Mouse (Mus musculus) embryonic facial prominence, embryonic 15.5 days (tissue): Measurements from ENCODE around the gene Gm44503. TPM values are rescaled to one million over a fixed set of nuclear protein-coding genes. Genes with fewer than 3 reads are reported as not detected.

Experiments
- ATAC-seq: fragments of 200-750 bp; cut with Nextera tagmentation; 2 replicates; pipeline ENCODE4 v1.8.0; 2017; ENCODE audit warnings: low read depth, moderate TSS enrichment; ENCODE audit not compliant: insufficient number of reproducible peaks, low FRiP score, low TSS enrichment
- H3K27ac ChIP-seq: fragments of 300-500 bp; sonication (generic); replicated peaks from 2 replicates; pipeline ENCODE4 v1.5.1; 2015; ENCODE audit warnings: mild to moderate bottlenecking, inconsistent platforms
- H3K27me3 ChIP-seq: fragments of 300-500 bp; sonication (generic); 2 replicates; pipeline ENCODE4 v1.6.1; 2015; ENCODE audit warnings: inconsistent platforms
- H3K36me3 ChIP-seq: fragments of 300-500 bp; sonication (generic); 2 replicates; pipeline ENCODE4 v1.6.1; 2015; ENCODE audit warnings: mild to moderate bottlenecking, inconsistent platforms
- H3K4me1 ChIP-seq: fragments of 300-500 bp; sonication (generic); 2 replicates; pipeline ENCODE4 v1.6.1; 2015; ENCODE audit warnings: inconsistent platforms
- H3K4me2 ChIP-seq: fragments of 300-500 bp; sonication (generic); replicated peaks from 2 replicates; pipeline ENCODE4 v1.6.1; 2015; ENCODE audit warnings: mild to moderate bottlenecking, inconsistent platforms
- H3K4me3 ChIP-seq: fragments of 300-500 bp; sonication (generic); replicated peaks from 2 replicates; pipeline ENCODE4 v1.5.1; 2015; ENCODE audit warnings: mild to moderate bottlenecking, inconsistent platforms
- H3K9ac ChIP-seq: fragments of 300-500 bp; sonication (generic); 2 replicates; pipeline ENCODE4 v1.6.1; 2015; ENCODE audit warnings: inconsistent platforms
- H3K9me3 ChIP-seq: fragments of 300-500 bp; sonication (generic); replicated peaks from 2 replicates; pipeline ENCODE4 v1.6.1; 2016; ENCODE audit warnings: inconsistent platforms
- WGBS: fragments of 180-500 bp; shearing (Covaris S2); methylation state at CpG from one replicate; pipeline ENCODE4 v1.1.7; 2015; 5-methylcytosine and 5-hydroxymethylcytosine counted together
- polyA plus RNA-seq: library from polyadenylated mRNA; unstranded; fragments of >200 nt; fragmentation: Nextera tagmentation; extraction: Ambion mirVana; gene quantifications from 2 replicates; pipeline ENCODE4 v1.2.1, GENCODE M21; 2015

Gene Gm44503
- polyA plus RNA-seq, result not detected in 2 replicates

- peak within 1 kb of the TSS; percentile 74 for H3K4me3 ChIP-seq
- no peaks in the 10 kb centered on the region for H3K27me3 ChIP-seq
- H3K4me2 ChIP-seq, result peak within 1 kb of the TSS; percentile 66
- peak; percentile 63 for ATAC-seq
- no peaks in the 10 kb centered on the region for H3K36me3 ChIP-seq
- no peaks in the 10 kb centered on the region for H3K9me3 ChIP-seq
- WGBS, result 2% methylated on average over 43 of the region's 43 CpGs
- H3K4me1 ChIP-seq, result 0 out of 2 replicates have a peak, but pooled peaks cover 4% of the 10 kb centered on the region
- H3K27ac ChIP-seq, result peak within 1 kb of the TSS; percentile 70
- H3K9ac ChIP-seq, result peak within 1 kb of the TSS; percentile 51
Observed at GRCm38 (mm10) chr9:72958521-72959450, at the start of gene Gm44503, which contains the start of gene Dyx1c1. Gm44503 (plus strand) TSS chr9:72958852. Dyx1c1 (plus strand) TSS chr9:72958785.

DNA sequence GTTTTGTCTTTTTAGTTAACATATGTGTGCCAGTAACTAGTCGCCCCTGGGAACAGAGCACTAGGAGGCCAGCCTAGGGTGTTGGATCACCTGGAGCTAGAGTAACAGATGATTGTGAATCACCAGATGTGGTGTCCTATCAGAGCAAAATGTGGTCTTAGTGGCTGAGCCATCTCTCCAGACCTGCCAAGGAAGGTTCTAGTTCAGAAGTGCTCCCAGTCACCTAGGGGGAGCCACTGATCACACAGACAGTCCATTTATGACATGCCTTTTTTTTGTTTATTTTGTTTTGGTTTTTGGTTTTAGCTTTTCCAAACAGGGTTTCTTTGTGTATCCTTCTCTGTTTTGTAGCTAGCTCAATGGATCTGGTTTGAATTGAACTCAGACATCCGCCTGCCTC lies 47.3 kb upstream of the Gm44503 start:
- Histone ChIP-seq H3K4me3 (no peak overlapping the region), H3K9ac (no peak overlapping the region), H3K4me1 (peaks cover 11% of the 10 kb centered on the region), H3K9me3 (no peaks in the 10 kb centered on the region), H3K36me3 (0 out of 2 replicates have a peak, but pooled peaks cover 2% of the 10 kb centered on the region), H3K27ac (no peak overlapping the region), H3K27me3 (no peaks in the 10 kb centered on the region), H3K4me2 (no peak overlapping the region)
- WGBS, result 77% methylated on average over 2 of the region's 2 CpGs
- ATAC-seq, result no peak

GRCm38 (mm10) chr9:72913551-72913950 lies 45.1 kb upstream of the Gm44503 start:
- H3K4me2 ChIP-seq, result no peak overlapping the region
- no peak for ATAC-seq
- no peaks in the 10 kb centered on the region for H3K4me1 ChIP-seq
- H3K4me3 ChIP-seq, result no peak overlapping the region
- H3K27me3 ChIP-seq, result no peaks in the 10 kb centered on the region
- H3K36me3 ChIP-seq, result 0 out of 2 replicates have a peak, but pooled peaks cover 2% of the 10 kb centered on the region
- H3K9ac ChIP-seq, result no peak overlapping the region
- H3K27ac ChIP-seq, result no peak overlapping the region
- 74% methylated on average over 6 of the region's 6 CpGs for WGBS
- no peaks in the 10 kb centered on the region for H3K9me3 ChIP-seq

- 0 out of 2 replicates have a peak, but pooled peaks cover 2% of the 10 kb centered on the region for H3K36me3 ChIP-seq
- H3K4me2 ChIP-seq, result no peak overlapping the region
- 59% methylated on average over 7 of the region's 7 CpGs for WGBS
- no peak for ATAC-seq
- H3K27ac ChIP-seq, result no peak overlapping the region
- no peaks in the 10 kb centered on the region for H3K9me3 ChIP-seq
- no peaks in the 10 kb centered on the region for H3K27me3 ChIP-seq
- H3K4me1 ChIP-seq, result no peaks in the 10 kb centered on the region
- no peak overlapping the region for H3K4me3 ChIP-seq
- no peak overlapping the region for H3K9ac ChIP-seq
Observed at GRCm38 (mm10) chr9:72915728-72916127, 42.9 kb upstream of the Gm44503 start.

DNA sequence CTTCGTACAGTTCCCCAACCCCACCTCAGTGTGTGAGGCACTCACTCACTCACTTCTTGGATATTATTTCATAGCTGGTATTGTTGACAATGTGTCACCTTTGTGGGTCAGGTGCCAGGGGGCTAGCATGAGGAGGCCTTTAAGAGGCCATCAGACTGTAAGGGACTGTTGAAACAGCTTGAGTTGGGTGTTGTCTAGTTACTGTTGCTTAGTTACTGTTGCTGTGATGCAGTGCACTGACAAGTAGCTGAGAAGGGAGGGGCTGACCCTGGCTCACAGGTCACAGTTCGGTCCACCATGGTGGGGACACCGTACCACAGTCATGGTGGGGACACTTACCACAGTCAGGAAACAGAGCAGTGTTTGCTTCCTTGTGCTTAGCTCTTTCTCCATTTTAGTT lies 35.6 kb upstream of the Gm44503 start:
- Histone ChIP-seq H3K4me1 (peaks cover 19% of the 10 kb centered on the region), H3K27ac (no peak overlapping the region), H3K4me2 (no peak overlapping the region), H3K27me3 (no peaks in the 10 kb centered on the region), H3K4me3 (no peak overlapping the region), H3K9me3 (no peaks in the 10 kb centered on the region), H3K9ac (no peak overlapping the region), H3K36me3 (no peaks in the 10 kb centered on the region)
- no peak for ATAC-seq
- 89% methylated on average over 3 of the region's 3 CpGs for WGBS

GRCm38 (mm10) chr9:72925021-72925934 lies 33.4 kb upstream of the Gm44503 start, which contains the start of gene Pygo1:
Pygo1 (plus strand) TSS chr9:72925645.
- Histone ChIP-seq H3K4me1 (peaks cover 19% of the 10 kb centered on the region), H3K36me3 (peaks cover 4% of the 10 kb centered on the region; the same call in 1 of the 2 replicates), H3K27ac (peak within 1 kb of the TSS; percentile 95), H3K9me3 (no peaks in the 10 kb centered on the region), H3K4me3 (peak within 1 kb of the TSS; percentile 64), H3K27me3 (no peaks in the 10 kb centered on the region), H3K9ac (peak within 1 kb of the TSS; percentile 79), H3K4me2 (peak within 1 kb of the TSS; percentile 84)
- ATAC-seq, result peak; percentile 90
- under 1% methylated on average over 71 of the region's 108 CpGs for WGBS

DNA sequence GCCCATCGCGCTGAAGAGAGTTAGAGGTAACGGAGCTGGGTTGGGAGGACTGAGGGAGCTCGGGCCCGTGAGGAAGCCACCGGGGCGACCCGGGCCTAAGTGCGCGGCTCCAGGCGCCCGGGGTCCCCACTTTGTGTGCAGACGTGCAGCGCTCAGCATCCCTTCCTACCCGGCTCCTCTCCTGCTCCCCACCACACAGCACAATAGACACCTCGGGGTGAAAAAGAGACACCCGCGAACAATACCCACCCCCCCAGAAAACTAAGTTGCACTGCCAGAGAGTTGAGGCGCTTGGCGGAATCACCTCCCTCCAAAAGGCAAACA lies 32.8 kb upstream of the Gm44503 start:
- Histone ChIP-seq H3K4me1 (peaks cover 19% of the 10 kb centered on the region), H3K4me2 (peak overlapping the region; percentile 84), H3K27ac (peak overlapping the region; percentile 95), H3K36me3 (peaks cover 4% of the 10 kb centered on the region; the same call in 1 of the 2 replicates), H3K9ac (peak overlapping the region; percentile 79), H3K27me3 (no peaks in the 10 kb centered on the region), H3K4me3 (peak overlapping the region; percentile 64), H3K9me3 (no peaks in the 10 kb centered on the region)
- under 1% methylated on average over 20 of the region's 20 CpGs for WGBS
- ATAC-seq, result peak; percentile 20; the same call in 1 of the 2 replicates

DNA sequence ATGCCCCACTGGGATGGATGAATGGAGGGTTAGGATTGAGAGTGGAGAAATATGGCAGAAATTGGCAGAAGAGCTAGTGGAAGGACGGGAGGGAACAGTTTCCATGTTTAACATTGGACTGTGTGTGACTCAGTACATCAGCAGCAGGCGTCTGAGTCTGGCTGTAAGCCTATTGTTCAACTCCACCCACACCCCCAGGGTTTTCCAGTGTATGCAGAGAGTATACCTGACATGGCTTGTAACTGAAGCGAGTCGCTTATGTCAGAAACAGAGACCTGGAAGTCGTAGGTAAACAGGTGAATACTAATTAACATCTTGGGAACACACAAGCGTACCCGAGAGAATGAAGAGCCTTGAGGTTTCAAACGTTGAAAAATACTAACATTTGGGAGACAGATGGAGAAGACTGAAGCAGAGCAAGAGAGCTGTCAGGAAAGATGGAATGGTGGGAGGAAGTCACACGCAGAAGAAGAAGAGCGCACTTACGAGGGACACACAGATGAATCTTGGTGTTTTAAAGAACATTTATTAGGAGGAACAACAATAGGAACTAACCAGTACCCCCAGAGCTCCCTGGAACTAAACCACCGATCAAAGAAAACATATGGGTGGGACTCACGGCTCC lies 27.4 kb upstream of the Gm44503 start:
- WGBS, result 60% methylated on average over 13 of the region's 13 CpGs
- H3K4me2 ChIP-seq, result no peak overlapping the region

DNA sequence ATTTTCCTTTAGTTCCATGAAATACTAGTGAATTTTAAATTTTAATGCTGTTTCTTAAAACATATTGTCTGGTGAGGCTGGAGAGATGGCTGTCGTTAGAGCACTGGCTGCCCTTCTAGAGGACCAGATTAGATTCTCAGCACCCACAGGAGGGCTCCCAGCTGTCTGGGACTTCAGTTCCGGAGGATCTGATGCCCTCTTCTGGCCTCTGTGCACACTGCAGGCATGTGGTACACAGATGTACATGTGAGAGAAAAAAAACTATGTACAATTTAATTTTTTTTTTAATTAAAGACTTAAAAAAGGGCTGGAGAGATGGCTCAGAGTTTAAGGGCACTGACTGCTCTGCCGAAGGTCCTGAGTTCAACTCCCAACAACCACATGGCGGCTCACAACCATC lies 23.3 kb upstream of the Gm44503 start:
- Histone ChIP-seq H3K36me3 (peaks cover 17% of the 10 kb centered on the region; the same call in 1 of the 2 replicates), H3K9ac (no peak overlapping the region), H3K9me3 (no peaks in the 10 kb centered on the region), H3K4me1 (no peaks in the 10 kb centered on the region), H3K27ac (no peak overlapping the region), H3K4me2 (no peak overlapping the region), H3K27me3 (no peaks in the 10 kb centered on the region), H3K4me3 (no peak overlapping the region)
- 86% methylated on average over 4 of the region's 4 CpGs for WGBS
- ATAC-seq, result no peak

More for the DNA sequence above, 27.4 kb upstream of the Gm44503 start:
- Histone ChIP-seq H3K9me3 (no peaks in the 10 kb centered on the region), H3K27me3 (no peaks in the 10 kb centered on the region), H3K36me3 (peaks cover 21% of the 10 kb centered on the region), H3K4me1 (peaks cover 14% of the 10 kb centered on the region), H3K27ac (no peak overlapping the region), H3K9ac (no peak overlapping the region), H3K4me3 (no peak overlapping the region)
- ATAC-seq, result 0 out of 2 replicates have a peak, but pooled peaks have one; percentile 39

GRCm38 (mm10) chr9:72936301-72936700 lies 22.4 kb upstream of the Gm44503 start:
- Histone ChIP-seq H3K4me3 (no peak overlapping the region), H3K36me3 (peaks cover 17% of the 10 kb centered on the region; the same call in 1 of the 2 replicates), H3K27me3 (no peaks in the 10 kb centered on the region), H3K4me2 (no peak overlapping the region), H3K27ac (no peak overlapping the region), H3K9ac (no peak overlapping the region), H3K9me3 (no peaks in the 10 kb centered on the region), H3K4me1 (no peaks in the 10 kb centered on the region)
- 54% methylated on average over 2 of the region's 2 CpGs for WGBS
- no peak for ATAC-seq
